Mouse (Mus musculus): ENCODE results near the gene Arrdc4. TPM values are rescaled to one million over a fixed set of nuclear protein-coding genes. Genes with fewer than 3 reads are reported as not detected.

Gene Arrdc4
- polyA plus RNA-seq, 1 experiment from 2014 or later = 21.8 TPM

DNA sequence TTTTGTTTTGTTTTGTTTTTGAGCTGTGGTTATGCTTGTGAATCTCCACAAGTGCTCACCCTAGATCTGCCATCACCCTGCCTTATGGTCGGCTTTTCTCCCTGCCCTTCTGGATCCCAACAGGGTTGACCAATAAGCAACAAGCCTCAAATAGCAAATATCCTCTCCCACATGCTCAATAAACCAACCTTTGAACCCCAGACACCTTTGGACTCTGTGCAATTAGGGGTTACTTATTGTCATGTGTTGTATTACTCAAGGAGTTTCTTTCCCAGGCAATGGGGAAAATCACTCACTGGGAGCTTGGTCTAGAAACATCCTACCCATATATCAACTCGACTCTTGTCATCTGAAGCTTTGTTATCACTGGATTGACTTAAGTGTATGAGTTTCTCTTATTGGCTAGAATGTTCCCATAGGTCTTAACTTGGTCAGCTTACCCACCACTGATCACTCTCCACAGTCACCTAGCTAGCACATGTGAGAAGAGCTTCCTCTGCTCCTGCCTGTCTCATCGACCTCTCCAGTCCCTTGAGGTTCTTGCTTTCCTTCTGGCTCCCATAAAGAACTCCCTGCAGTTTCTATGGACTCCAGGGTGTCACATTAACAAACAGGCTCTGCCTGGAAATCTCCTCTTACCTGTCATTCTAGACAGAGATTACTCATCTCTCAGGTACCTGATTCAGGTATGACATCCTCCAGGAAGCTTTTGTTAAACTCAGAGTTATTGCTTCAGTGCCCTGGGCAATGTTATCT lies 40.3 kb downstream of the Arrdc4 start:
- H3K36me3 ChIP-seq = no peaks in the 10 kb centered on the region
- H3K4me1 ChIP-seq = no peaks in the 10 kb centered on the region
- H3K4me3 ChIP-seq (replicated peaks) = no peak overlapping the region
- no peaks in the 10 kb centered on the region for H3K27me3 ChIP-seq (replicated peaks)
- ATAC-seq (ENCODE audit: insufficient read depth, low FRiP score, low read depth) = no peak
- WGBS = 77% methylated on average over 3 of the region's 3 CpGs
- no peaks in the 10 kb centered on the region for H3K9me3 ChIP-seq
- H3K4me2 ChIP-seq = no peak overlapping the region
- H3K9ac ChIP-seq = no peak overlapping the region
- no peak overlapping the region for H3K27ac ChIP-seq

DNA sequence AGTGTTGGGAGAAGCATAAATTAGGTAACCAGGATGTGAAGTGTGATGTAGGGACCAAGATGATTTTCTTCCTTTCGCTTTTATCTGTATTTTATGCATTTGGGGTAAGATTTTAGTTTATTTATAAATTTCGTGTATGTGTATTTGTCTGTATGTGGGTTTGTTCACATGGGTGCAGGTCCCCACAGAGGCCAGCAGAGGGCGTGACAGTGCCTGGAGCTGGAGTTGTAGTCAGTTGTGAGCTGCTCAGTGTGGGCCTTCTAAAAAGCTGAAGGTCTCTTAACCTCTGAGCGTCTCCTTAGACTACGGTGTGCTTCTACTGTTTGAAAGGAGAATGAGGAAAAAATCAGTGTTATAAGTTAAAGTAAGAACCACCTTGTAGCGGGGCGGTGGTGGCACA lies 43.9 kb downstream of the Arrdc4 start:
- Histone ChIP-seq H3K36me3 (no peaks in the 10 kb centered on the region), H3K27me3 (replicated peaks) (no peaks in the 10 kb centered on the region), H3K9ac (no peak overlapping the region), H3K4me1 (no peaks in the 10 kb centered on the region), H3K9me3 (no peaks in the 10 kb centered on the region), H3K4me2 (no peak overlapping the region), H3K27ac (no peak overlapping the region), H3K4me3 (replicated peaks) (no peak overlapping the region)
- 92% methylated on average over 7 of the region's 7 CpGs for WGBS
- ATAC-seq (ENCODE audit: insufficient read depth, low FRiP score, low read depth) = no peak

- Histone ChIP-seq H3K4me1 (peaks cover 5% of the 10 kb centered on the region; the same call in 1 of the 2 replicates), H3K4me3 (replicated peaks) (no peak overlapping the region), H3K9me3 (no peaks in the 10 kb centered on the region), H3K4me2 (no peak overlapping the region), H3K36me3 (no peaks in the 10 kb centered on the region), H3K27me3 (replicated peaks) (no peaks in the 10 kb centered on the region), H3K9ac (no peak overlapping the region), H3K27ac (peak overlapping the region; percentile 35)
- no peak; the same call in 1 of the 2 replicates for ATAC-seq (ENCODE audit: insufficient read depth, low FRiP score, low read depth)
- 75% methylated on average over 3 of the region's 3 CpGs for WGBS
These were observed 51.7 kb downstream of the Arrdc4 start for GRCm38 (mm10) chr7:68697313-68697712.

- peaks cover 5% of the 10 kb centered on the region; the same call in 1 of the 2 replicates for H3K4me1 ChIP-seq
- H3K27me3 ChIP-seq (replicated peaks) = no peaks in the 10 kb centered on the region
- no peaks in the 10 kb centered on the region for H3K36me3 ChIP-seq
- H3K9me3 ChIP-seq = no peaks in the 10 kb centered on the region
- peak; percentile 85 for ATAC-seq (ENCODE audit: insufficient read depth, low FRiP score, low read depth)
- no peak overlapping the region for H3K4me2 ChIP-seq
- WGBS = 37% methylated on average over 6 of the region's 6 CpGs
- H3K9ac ChIP-seq = no peak overlapping the region
- no peak overlapping the region for H3K4me3 ChIP-seq (replicated peaks)
- peak overlapping the region; percentile 35 for H3K27ac ChIP-seq
These were observed 52.1 kb downstream of the Arrdc4 start for GRCm38 (mm10) chr7:68696908-68697307.

DNA sequence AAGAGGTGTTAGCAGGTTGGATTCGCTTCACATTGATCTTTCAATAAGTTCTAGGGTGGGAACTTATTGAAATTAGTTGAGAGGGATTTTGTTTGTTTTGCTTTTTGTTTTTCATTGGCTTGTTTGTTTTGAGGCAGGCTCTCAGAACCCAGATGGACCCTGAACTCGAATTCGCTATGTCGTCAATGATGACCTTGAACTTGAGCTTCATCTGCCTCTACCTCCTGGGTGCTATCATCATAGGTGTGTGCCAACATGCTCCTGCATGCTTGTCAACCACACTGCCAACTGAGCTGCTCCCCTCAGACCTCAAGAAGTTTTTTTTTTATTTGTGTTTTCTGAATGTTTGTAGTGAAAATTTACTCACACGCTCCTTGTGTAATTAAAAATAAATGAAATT lies 52.6 kb downstream of the Arrdc4 start:
- 73% methylated on average over 5 of the region's 5 CpGs for WGBS
- Histone ChIP-seq H3K9me3 (no peaks in the 10 kb centered on the region), H3K27me3 (replicated peaks) (no peaks in the 10 kb centered on the region), H3K36me3 (no peaks in the 10 kb centered on the region), H3K27ac (peak overlapping the region; percentile 21; the same call in 1 of the 2 replicates), H3K4me2 (no peak overlapping the region), H3K4me1 (peaks cover 5% of the 10 kb centered on the region; the same call in 1 of the 2 replicates), H3K9ac (no peak overlapping the region), H3K4me3 (replicated peaks) (no peak overlapping the region)
- ATAC-seq (ENCODE audit: insufficient read depth, low FRiP score, low read depth) = no peak

DNA sequence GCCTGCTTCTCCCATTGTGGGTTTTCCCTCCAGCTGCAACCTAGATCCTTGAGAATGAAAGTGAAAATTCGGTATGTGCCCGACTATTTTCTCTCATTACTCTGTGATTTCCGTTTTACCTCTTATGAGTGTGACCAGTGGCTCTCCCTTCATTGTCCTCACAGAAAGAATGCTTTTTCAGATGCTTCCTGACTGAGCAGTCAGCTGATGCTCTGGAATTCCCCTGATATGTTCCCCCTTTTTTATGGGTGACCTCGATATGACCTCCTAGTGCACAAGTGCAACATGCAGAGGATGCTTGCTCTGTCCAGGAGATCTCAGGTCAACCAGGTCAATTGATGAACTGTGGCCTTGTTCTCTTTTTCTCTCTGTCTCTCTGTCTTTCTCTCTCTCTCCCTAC lies 56.3 kb downstream of the Arrdc4 start:
- no peaks in the 10 kb centered on the region for H3K27me3 ChIP-seq (replicated peaks)
- WGBS = 55% methylated on average over 4 of the region's 4 CpGs
- H3K27ac ChIP-seq = no peak overlapping the region
- H3K9ac ChIP-seq = no peak overlapping the region
- no peaks in the 10 kb centered on the region for H3K9me3 ChIP-seq
- H3K4me1 ChIP-seq = peaks cover 5% of the 10 kb centered on the region; the same call in 1 of the 2 replicates
- ATAC-seq (ENCODE audit: insufficient read depth, low FRiP score, low read depth) = no peak
- no peak overlapping the region for H3K4me2 ChIP-seq
- H3K36me3 ChIP-seq = no peaks in the 10 kb centered on the region
- no peak overlapping the region for H3K4me3 ChIP-seq (replicated peaks)

GRCm38 (mm10) chr7:68691454-68691853 lies 57.6 kb downstream of the Arrdc4 start:
- Histone ChIP-seq H3K4me1 (0 out of 2 replicates have a peak, but pooled peaks cover 4% of the 10 kb centered on the region), H3K4me3 (replicated peaks) (no peak overlapping the region), H3K9ac (no peak overlapping the region), H3K9me3 (no peaks in the 10 kb centered on the region), H3K27ac (no peak overlapping the region), H3K36me3 (no peaks in the 10 kb centered on the region), H3K4me2 (no peak overlapping the region), H3K27me3 (replicated peaks) (no peaks in the 10 kb centered on the region)
- no peak for ATAC-seq (ENCODE audit: insufficient read depth, low FRiP score, low read depth)
- WGBS = 83% methylated on average over 1 of the region's 1 CpGs

DNA sequence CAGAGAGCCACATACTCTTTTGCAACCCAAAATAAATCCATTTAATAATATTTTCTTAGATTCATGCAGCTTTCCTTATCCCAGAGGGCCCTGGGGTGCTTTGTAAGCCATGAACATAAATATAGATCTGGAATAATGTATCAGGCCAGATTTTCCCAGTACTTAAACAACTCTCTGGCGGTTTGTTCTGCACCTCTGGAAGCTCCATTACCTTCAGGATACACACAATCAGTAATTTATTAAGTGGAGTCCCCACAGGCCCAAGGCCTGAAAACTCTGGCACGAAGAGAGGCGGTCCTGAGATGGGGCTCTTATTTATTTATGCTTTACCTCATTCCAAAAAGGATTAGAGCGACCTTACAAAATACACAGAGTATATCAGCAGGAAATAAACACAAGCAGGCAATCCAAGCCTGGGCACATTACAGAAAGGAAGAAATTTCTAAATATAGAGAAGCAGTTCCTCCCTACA lies 61.9 kb downstream of the Arrdc4 start:
- ATAC-seq (ENCODE audit: insufficient read depth, low FRiP score, low read depth) = no peak
- no peaks in the 10 kb centered on the region for H3K9me3 ChIP-seq
- 20% methylated on average over 4 of the region's 4 CpGs for WGBS
- H3K27me3 ChIP-seq (replicated peaks) = no peaks in the 10 kb centered on the region
- no peaks in the 10 kb centered on the region for H3K36me3 ChIP-seq
- H3K9ac ChIP-seq = no peak overlapping the region
- H3K4me1 ChIP-seq = 0 out of 2 replicates have a peak, but pooled peaks cover 6% of the 10 kb centered on the region
- H3K4me2 ChIP-seq = no peak overlapping the region
- no peak overlapping the region for H3K27ac ChIP-seq
- no peak overlapping the region for H3K4me3 ChIP-seq (replicated peaks)

Data from stomach, embryonic 15.5 days (tissue).